Mouse (Mus musculus): ENCODE results near the gene Syf2. TPM values are rescaled to one million over a fixed set of nuclear protein-coding genes. Genes with fewer than 3 reads are reported as not detected.

The Syf2 gene
- total RNA-seq (2012; rRNA removed) (94.1 and 103 TPM in 2 replicates), polyA plus RNA-seq (2012; ENCODE audit: insufficient read depth in 1 of 2, insufficient read length in 2 of 2, low read depth in 1 of 2, low replicate concordance in 2 of 2, missing spikeins in 1 of 2) (100 to 1,000 TPM in 1 of 2 experiments, 10 to 100 TPM in 1; 94.6 to 165 TPM)

DNA sequence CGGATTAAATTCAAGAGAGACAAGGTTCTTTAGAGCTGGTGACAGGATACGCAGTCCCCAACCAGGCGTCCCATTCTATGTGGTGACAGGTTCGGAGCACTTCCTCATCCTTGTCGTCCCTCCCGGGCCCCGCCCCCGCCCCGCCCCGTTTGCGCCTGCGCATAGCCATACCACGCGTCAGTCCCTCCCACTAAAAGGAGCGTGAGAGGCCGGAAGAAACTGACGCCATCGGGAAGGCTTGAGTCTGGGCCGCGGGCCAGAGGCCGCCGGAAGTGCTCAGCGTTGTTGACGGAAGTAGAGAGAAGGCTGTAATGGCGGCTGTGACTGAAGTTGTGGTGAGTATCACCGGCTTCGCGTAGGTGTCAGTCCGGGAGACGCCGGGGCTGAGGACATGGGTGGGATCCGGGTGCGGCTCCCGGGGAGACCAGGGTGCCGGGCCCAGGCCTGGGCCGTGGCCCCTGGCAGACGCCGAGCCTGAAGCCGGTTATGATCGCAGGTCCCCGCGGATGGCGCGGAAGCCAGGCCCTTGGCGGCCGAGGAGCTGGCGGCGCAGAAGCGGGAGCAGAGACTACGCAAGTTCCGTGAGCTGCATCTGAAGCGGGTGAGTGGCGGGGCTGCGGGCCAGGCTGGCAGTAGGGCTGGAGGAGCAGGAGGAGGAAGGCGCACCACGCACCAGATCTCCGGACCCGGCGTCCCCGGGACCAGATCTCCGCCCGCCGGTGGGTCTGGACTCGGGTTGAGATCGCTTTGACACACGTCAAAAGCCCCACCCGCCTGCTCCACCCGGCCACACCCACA, at the start of gene Syf2:
Gene Syf2, plus strand, starts transcription at position 215 of the 798 bp plus-strand sequence.
- Histone ChIP-seq H3K27me3 (ENCODE audit: control insufficient read depth in 1 of 2, insufficient read depth in 2 of 2, low read length in 2 of 2) (no peaks in the 10 kb centered on the region), H3K36me3 (ENCODE audit: control insufficient read depth in 1 of 2, insufficient read depth in 2 of 2, low read length in 2 of 2) (peaks cover 26 to 28% of the 10 kb centered on the region in 2 experiments), H3K79me2 (ENCODE audit: control insufficient read depth, insufficient read depth, low read length, poor library complexity) (peaks cover 17% of the 10 kb centered on the region), H3K9ac (ENCODE audit: control insufficient read depth, low read depth, low read length, poor library complexity, severe bottlenecking) (peak within 1 kb of the TSS; percentile 93), H3K27ac (ENCODE audit: control insufficient read depth, low read depth, low read length) (peak within 1 kb of the TSS; percentile 94), H3K4me3 (ENCODE audit: control insufficient read depth in 1 of 2, insufficient read depth in 1 of 2, low read depth in 2 of 2, low read length in 2 of 2) (peak within 1 kb of the TSS; percentile 71 to 77), H3K9me3 (replicated peaks; ENCODE audit: insufficient read depth, low read length) (no peaks in the 10 kb centered on the region), H3K4me1 (ENCODE audit: control insufficient read depth in 1 of 2, insufficient read depth in 2 of 2, low read length in 2 of 2) (peaks cover 3 to 6% of the 10 kb centered on the region in 2 experiments; a peak in 3 of 4 replicates)
- TF ChIP-seq MAZ (IDR thresholded peaks at IDR 0.05; ENCODE audit: low read depth, low read length) (peak; percentile 69; the same call in 1 of the 2 replicates), HCFC1 (IDR thresholded peaks at IDR 0.05; ENCODE audit: low read depth, low read length) (peak; percentile 89), CHD1 (IDR thresholded peaks at IDR 0.05; ENCODE audit: low read depth, low read length) (no peak), KAT2A (conservative IDR thresholded peaks at IDR 0.05; ENCODE audit: low read depth, low read length) (peak; percentile 51; the same call in 1 of the 2 replicates), MYC (IDR thresholded peaks at IDR 0.05; ENCODE audit: low read depth, low read length) (no peak; the same call in 1 of the 2 replicates), USF2 (IDR thresholded peaks at IDR 0.05; ENCODE audit: borderline replicate concordance in 1 of 2, insufficient read depth in 1 of 2, low read depth in 1 of 2, low read length in 2 of 2) (no peak), ELF1 (IDR thresholded peaks at IDR 0.05; ENCODE audit: low read depth, low read length) (peak; percentile 98), TCF12 (IDR thresholded peaks at IDR 0.05; ENCODE audit: low read depth, low read length) (peak; percentile 66; the same call in 1 of the 2 replicates), USF1 (IDR thresholded peaks at IDR 0.05; ENCODE audit: low read depth, low read length) (peak; percentile 48; the same call in 1 of the 2 replicates), POLR2AphosphoS2 (IDR thresholded peaks at IDR 0.05; ENCODE audit: low read length) (peak; percentile 96), MXI1 (IDR thresholded peaks at IDR 0.05; ENCODE audit: low read depth, low read length) (peak; percentile 83), ZNF384 (IDR thresholded peaks at IDR 0.05; ENCODE audit: low read depth, low read length) (no peak), MEF2A (IDR thresholded peaks at IDR 0.05; ENCODE audit: extremely low read depth, insufficient replicate concordance, low read depth, low read length, poor library complexity, severe bottlenecking) (no peak), RCOR1 (IDR thresholded peaks at IDR 0.05; ENCODE audit: low read depth, low read length) (0 out of 2 replicates have a peak, but pooled peaks have one; percentile 36), MAX (IDR thresholded peaks at IDR 0.05; ENCODE audit: low read length) (peak; percentile 73; the same call in 1 of the 2 replicates), NELFE (IDR thresholded peaks at IDR 0.05; ENCODE audit: low read depth, low read length) (peak; percentile 88), SIN3A (IDR thresholded peaks at IDR 0.05; ENCODE audit: low read length) (peak; percentile 98), CHD2 (IDR thresholded peaks at IDR 0.05; ENCODE audit: low read length) (no peak), ZC3H11A (IDR thresholded peaks at IDR 0.05; ENCODE audit: low read depth, low read length) (no peak), ETS1 (IDR thresholded peaks at IDR 0.05; ENCODE audit: low read depth, low read length) (peak; percentile 93), POLR2AphosphoS5 (IDR thresholded peaks at IDR 0.05; ENCODE audit: borderline replicate concordance, low read depth, low read length) (peak; percentile 63; the same call in 1 of the 2 replicates), CTCF (IDR thresholded peaks at IDR 0.05 in 2 of 3, conservative IDR thresholded peaks at IDR 0.05 in 1 of 3; ENCODE audit: control insufficient read depth in 1 of 3, insufficient read depth in 1 of 3, low read depth in 2 of 3, low read length in 3 of 3, poor library complexity in 1 of 3, severe bottlenecking in 1 of 3) (no peak), ZKSCAN1 (IDR thresholded peaks at IDR 0.05; ENCODE audit: low read depth, low read length) (no peak), TAL1 (IDR thresholded peaks at IDR 0.05; ENCODE audit: low read length) (no peak), ZMIZ1 (IDR thresholded peaks at IDR 0.05; ENCODE audit: low read depth, low read length) (peak; percentile 97), EP300 (IDR thresholded peaks at IDR 0.05; ENCODE audit: low read depth in 1 of 2, low read length in 2 of 2) (peak in 1 of 2 experiments; percentile 48; a peak in 2 of 4 replicates), E2F4 (IDR thresholded peaks at IDR 0.05; ENCODE audit: borderline replicate concordance, low read depth, low read length) (no peak), MAFK (IDR thresholded peaks at IDR 0.05; ENCODE audit: borderline replicate concordance, low read depth, low read length) (no peak), POLR2A (IDR thresholded peaks at IDR 0.05; ENCODE audit: control insufficient read depth in 1 of 2, insufficient read depth in 1 of 2, low read depth in 1 of 2, low read length in 2 of 2, poor library complexity in 1 of 2) (peak; percentile 65 to 88; a peak in 3 of 4 replicates), MYB (IDR thresholded peaks at IDR 0.05; ENCODE audit: low read depth, low read length) (no peak), TBP (IDR thresholded peaks at IDR 0.05; ENCODE audit: low read depth, low read length) (peak; percentile 82), UBTF (IDR thresholded peaks at IDR 0.05; ENCODE audit: borderline replicate concordance, insufficient read depth, low read depth, low read length) (0 out of 2 replicates have a peak, but pooled peaks have one; percentile 56), NRF1 (IDR thresholded peaks at IDR 0.05; ENCODE audit: insufficient read depth, low read depth, low read length, poor library complexity, severe bottlenecking) (peak; percentile 85), BHLHE40 (IDR thresholded peaks at IDR 0.05; ENCODE audit: borderline replicate concordance, low read depth, low read length) (peak; percentile 32; the same call in 1 of the 2 replicates)
- DNase-seq (ENCODE audit: low read depth, low spot score) = peak; percentile 99

All from MEL (cell line).